Mouse (Mus musculus): ENCODE measurements around the gene Prkch.

- TF ChIP-seq CTCF (IDR thresholded peaks at IDR 0.05; ENCODE audit: low read depth) (no peak), EP300 (optimal IDR thresholded peaks at IDR 0.05) (no peak)
Observed at GRCm38 (mm10) chr12:73810903-73811302, 226.3 kb downstream of the Prkch start.

All from stomach, postnatal 0 days (tissue).